Mouse (Mus musculus) midbrain, embryonic 13.5 days (tissue): ENCODE data around the gene Btg3. TPM values are rescaled to one million over a fixed set of nuclear protein-coding genes. Genes with fewer than 3 reads are reported as not detected.

ENCODE experiments used
- ATAC-seq: fragments of 200-750 bp; cut with Nextera tagmentation; 2 replicates; pipeline ENCODE4 v1.8.0; 2017; ENCODE audit warnings: mild to moderate bottlenecking, moderate TSS enrichment, moderate library complexity
- H3K27ac ChIP-seq: fragments of 300-500 bp; sonication (generic); 2 replicates; pipeline ENCODE4 v1.5.1; 2015; ENCODE audit warnings: inconsistent platforms, mild to moderate bottlenecking, moderate library complexity
- H3K27me3 ChIP-seq: fragments of 300-500 bp; sonication (generic); 2 replicates; pipeline ENCODE4 v1.6.1; 2015; ENCODE audit warnings: mild to moderate bottlenecking, inconsistent platforms
- H3K36me3 ChIP-seq: fragments of 300-500 bp; sonication (generic); 2 replicates; pipeline ENCODE4 v1.6.1; 2015; ENCODE audit warnings: mild to moderate bottlenecking, inconsistent platforms
- H3K4me1 ChIP-seq: fragments of 300-500 bp; sonication (generic); replicated peaks from 2 replicates; pipeline ENCODE4 v1.6.1; 2015; ENCODE audit warnings: inconsistent platforms
- H3K4me2 ChIP-seq: fragments of 300-500 bp; sonication (generic); replicated peaks from 2 replicates; pipeline ENCODE4 v1.6.1; 2015; ENCODE audit warnings: moderate library complexity, mild to moderate bottlenecking, inconsistent platforms
- H3K4me3 ChIP-seq: fragments of 300-500 bp; sonication (generic); replicated peaks from 2 replicates; pipeline ENCODE4 v1.5.1; 2015; ENCODE audit warnings: mild to moderate bottlenecking, inconsistent platforms
- H3K9ac ChIP-seq: fragments of 300-500 bp; sonication (generic); replicated peaks from 2 replicates; pipeline ENCODE4 v1.6.1; 2015; ENCODE audit warnings: mild to moderate bottlenecking, inconsistent platforms
- H3K9me3 ChIP-seq: fragments of 300-500 bp; sonication (generic); 2 replicates; pipeline ENCODE4 v1.6.1; 2016; ENCODE audit warnings: mild to moderate bottlenecking, inconsistent platforms
- WGBS: fragments of 180-500 bp; shearing (Covaris S2); methylation state at CpG from one replicate; pipeline ENCODE4 v1.1.7; 2015; 5-methylcytosine and 5-hydroxymethylcytosine counted together
- polyA plus RNA-seq: library from polyadenylated mRNA; unstranded; fragments of >200 nt; fragmentation: Nextera tagmentation; extraction: Ambion mirVana; gene quantifications from 2 replicates; pipeline ENCODE4 v1.2.1, GENCODE M21; 2015

The Btg3 gene
- polyA plus RNA-seq, 1 experiment from 2014 or later = 27.4 TPM

GRCm38 (mm10) chr16:78283231-78283630 lies 93.8 kb downstream of the Btg3 start:
- Histone ChIP-seq H3K36me3 (no peaks in the 10 kb centered on the region), H3K9ac (no peak overlapping the region), H3K4me1 (no peaks in the 10 kb centered on the region), H3K27ac (no peak overlapping the region), H3K27me3 (no peaks in the 10 kb centered on the region), H3K9me3 (no peaks in the 10 kb centered on the region), H3K4me2 (no peak overlapping the region), H3K4me3 (no peak overlapping the region)
- 82% methylated on average over 5 of the region's 5 CpGs for whole genome bisulfite sequencing
- no peak for ATAC-seq

Other genes starting within 250 kb of the Btg3 start
- gene Cxadr, start 75.7 kb downstream of the Btg3 start, polyA plus RNA-seq = 135 and 153 TPM in 2 replicates
- gene D16Ertd472e, start 199.5 kb upstream of the Btg3 start, polyA plus RNA-seq = 10.2 and 10.6 TPM in 2 replicates